Mouse (Mus musculus): Measurements from ENCODE around the gene B2m.

Gene B2m

DNA sequence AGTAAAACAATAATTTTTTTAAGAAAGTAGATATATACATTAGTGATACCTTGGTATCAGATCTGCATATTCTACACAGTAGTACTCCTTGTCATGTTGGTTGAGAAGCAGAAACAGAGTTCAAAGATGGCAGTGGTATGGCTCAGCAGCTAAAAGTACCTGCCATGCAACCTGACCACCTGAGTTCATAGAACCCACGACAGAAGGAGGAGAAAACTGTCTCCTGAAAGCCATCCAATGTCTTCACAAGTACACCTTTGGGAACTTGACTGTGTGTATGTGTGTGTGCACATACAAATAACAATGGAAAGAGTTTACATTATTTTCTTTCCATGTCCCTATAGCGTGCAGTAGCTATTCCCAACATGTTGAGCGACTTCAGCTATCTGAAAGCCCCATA is 2.2 kb downstream of the B2m start:
- no peak for DNase-seq (ENCODE audit: low spot score)

DNA sequence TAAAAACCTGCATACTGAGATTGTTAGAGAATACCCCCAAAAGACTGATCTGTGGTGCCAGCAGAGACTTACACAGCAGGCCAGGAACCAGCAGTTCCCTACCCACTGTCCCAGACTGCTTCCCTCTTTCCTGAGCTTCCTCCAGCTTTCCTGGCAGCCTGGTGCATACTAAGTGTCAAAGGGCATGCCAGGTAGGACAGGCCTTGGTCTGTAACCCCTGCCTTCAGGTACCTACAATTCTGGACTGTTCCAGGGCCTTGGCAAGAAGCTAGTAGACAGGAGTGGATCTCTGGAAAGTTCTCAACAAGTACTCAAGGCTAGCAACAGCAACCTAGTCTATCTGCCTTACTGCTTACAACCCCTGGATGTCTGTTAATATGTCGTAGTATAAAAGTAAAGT is 3.7 kb downstream of the B2m start:
- no peak for DNase-seq (ENCODE audit: low spot score)

DNA sequence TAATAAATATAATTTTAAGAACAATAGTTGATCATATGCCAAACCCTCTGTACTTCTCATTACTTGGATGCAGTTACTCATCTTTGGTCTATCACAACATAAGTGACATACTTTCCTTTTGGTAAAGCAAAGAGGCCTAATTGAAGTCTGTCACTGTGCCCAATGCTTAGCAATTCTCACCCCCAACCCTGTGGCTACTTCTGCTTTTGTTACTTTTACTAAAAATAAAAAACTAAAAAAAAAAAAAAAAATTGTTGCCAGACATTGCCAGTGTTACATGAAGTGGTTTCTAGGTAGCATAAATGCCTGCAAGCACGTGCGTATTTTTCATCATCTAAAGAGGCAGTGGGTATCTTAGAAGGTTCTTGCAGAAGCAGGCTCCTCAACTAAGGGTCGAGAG is 5.4 kb downstream of the B2m start:
- no peak for DNase-seq (ENCODE audit: low spot score)

DNA sequence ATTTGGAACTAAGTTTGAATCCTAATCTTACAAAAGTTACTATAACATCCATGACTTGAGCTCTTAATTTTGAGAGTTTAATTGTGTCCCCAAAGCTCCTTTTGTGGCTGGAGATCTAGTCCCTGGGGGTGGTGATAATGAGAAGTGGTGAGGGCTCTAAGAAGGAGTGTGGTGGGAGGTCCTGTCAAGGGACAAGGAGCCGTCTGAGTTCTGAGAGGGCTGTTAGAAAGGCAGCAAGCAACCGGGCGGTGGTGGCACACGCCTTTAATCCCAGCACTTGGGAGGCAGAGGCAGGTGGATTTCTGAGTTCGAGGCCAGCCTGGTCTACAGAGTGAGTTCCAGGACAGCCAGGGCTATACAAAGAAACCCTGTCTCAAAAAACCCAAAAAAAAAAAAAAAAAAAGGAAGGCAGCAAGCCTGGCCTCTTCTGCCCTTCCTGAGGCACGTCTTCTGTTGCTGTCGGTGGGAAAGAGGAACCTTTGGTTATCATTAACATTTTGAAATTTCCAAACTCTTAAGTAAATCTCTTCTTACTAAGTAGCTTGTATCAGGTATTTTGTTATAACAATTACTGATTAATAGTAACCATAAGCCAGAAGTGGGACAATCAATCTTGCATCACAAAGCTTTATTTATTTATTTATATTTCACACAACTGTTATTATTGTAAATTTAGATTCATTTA is 6.3 kb downstream of the B2m start:
- DNase-seq (ENCODE audit: low spot score), result no peak

DNA sequence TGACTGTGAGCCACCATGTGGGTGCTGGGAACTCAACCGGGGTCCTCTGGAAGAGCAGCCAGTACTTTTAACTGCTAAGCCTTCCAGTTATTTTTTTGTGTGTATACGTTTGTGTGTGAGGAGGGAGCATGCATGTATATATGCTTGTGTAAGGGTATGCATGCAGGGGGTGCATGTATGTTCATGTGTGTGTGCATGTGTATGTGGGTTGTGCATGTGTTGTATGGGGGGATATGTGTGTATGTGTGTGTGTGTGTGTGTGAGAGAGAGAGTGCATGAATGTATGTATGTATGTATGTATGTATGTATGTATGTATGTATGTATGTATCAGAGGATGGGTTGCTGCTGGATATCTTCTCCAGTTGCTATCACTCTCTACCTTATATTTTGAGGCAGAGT is 7.0 kb downstream of the B2m start:
- no peak for DNase-seq (ENCODE audit: low spot score)

DNA sequence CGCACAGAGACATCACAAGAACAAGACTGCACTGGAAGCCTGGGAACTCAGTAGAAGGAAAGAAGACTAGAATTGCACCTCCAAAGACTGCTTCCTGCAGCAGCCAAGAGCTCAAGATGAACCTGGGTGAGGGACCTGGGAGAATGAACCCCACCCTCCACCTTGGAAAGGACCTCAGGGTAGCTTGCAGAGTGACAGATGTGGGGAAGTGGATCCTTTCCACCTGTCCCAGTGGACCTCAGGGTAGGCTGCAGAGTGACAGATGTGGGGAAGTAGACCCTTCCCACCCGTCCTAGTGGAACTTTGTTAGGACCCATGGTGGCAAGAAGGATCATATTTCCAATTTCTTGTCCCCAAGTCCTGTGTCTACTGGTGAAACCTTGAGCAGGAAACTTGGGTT is 7.8 kb downstream of the B2m start:
- no peak for DNase-seq (ENCODE audit: low spot score)

DNA sequence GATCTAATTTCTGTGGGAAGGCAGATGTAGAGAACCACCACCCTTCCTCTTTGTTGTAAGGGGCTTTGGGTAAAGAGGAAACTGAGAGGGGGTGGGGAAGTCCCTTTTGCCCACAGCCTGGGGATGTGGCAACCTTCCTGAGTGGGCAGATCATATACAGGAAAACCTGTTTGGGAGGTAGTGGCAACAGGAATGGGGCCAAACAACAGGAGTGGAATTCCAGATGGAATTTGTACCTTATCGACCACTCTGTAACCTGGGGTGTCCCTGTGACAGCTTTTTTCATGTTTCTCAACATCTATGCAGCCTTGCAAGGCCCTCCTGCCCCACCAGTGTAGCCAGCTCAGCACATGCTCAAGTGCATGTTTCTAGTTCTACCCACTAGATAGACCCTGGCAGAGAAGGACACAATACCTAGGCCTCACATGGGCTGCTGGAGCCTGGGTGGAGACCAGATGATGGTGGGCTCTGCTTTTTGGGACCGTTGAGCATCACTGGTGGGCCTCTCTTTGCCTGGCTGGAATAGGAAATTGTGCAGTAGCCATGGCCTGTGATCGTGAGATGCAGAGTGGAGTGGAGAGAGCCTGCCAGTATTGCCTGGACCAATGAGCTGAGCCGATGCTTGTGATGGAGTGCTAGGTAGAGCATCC is 8.7 kb downstream of the B2m start:
- no peak for DNase-seq (ENCODE audit: low spot score)

DNA sequence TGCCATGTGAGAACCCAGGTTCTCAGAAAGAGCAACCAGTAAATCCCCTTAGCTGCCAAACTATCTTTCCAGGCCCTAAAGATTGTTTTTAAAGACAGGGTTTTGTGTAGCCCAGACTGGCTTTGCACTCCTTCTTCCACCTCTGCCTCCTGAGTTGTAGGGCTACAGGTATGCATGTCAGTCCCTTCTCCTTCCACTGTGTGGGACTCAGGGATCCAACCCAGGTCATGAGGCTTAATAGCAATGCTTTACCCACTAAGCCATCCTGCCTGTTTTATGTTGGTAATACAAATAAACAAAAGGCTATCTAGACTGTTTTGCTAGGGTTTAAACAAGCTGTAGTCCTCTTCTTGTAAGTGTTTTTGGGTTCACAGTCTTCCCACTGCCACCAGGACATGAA is 10.1 kb downstream of the B2m start:
- DNase-seq (ENCODE audit: low spot score), result no peak

DNA sequence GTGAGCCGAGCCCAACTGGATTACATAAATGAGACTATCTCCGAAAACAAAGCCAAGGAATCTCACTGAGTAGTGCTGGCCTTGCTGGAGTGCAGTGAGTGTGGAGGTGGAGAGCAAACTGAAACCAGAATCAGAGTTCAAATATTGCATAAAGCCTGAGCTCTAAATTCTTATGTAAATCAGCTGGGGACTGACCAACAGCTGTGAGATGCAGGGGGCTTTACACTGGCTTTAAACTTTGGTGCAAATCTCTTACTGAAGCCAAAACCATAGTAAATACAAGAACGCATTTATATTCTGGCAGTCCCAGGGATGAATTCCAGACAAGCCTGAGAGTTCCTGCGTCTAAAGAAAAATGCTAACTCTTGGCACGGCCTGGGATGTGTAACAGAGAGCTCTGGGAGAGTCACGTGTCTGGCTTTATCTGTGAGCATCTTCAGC is 10.9 kb downstream of the B2m start:
- DNase-seq (ENCODE audit: low spot score), result no peak

DNA sequence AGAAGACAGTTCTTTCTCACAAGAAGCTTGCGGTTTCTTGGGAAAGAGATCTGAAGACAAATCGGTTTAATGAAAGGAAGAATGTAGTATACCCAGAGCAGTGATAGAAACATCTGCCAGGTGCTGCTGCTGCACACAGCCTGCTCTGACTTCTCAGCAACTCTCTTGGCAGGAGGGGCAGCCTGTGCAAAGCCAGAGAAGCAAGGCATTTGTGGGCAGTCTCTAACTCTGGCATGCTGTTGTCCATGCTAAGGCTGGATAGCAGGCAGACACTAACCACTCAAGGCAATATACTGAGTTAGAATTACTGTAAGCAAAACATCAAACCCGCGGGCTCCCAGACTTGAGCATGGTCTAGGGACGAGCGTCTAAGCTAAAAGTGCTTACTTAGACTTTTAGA is 12.2 kb downstream of the B2m start:
- no peak for DNase-seq (ENCODE audit: low spot score)

DNA sequence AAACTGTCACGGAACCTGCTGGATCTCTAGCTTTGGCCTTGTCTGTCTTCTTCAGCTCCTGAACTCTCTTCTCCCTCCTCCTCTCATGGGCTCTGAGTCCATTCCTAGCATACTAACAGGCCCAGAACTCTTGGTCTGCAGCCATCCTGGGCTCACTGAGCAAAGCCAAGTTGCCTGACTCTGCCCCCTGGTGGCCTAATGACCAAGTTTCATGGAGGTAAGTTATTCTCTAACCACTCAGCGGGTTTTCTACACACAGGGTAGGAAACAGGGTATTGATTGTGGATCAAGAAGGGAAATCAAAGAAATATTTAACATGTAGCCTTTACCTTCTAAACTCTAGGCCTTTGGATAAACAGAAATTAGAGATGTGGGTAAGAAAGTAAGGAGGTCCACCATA is 13.2 kb downstream of the B2m start, which contains the start of gene Trim69:
Trim69 (plus strand) TSS at position 21 of the 400 bp plus-strand sequence.
- peak; percentile 68 for DNase-seq (ENCODE audit: low spot score)

DNA sequence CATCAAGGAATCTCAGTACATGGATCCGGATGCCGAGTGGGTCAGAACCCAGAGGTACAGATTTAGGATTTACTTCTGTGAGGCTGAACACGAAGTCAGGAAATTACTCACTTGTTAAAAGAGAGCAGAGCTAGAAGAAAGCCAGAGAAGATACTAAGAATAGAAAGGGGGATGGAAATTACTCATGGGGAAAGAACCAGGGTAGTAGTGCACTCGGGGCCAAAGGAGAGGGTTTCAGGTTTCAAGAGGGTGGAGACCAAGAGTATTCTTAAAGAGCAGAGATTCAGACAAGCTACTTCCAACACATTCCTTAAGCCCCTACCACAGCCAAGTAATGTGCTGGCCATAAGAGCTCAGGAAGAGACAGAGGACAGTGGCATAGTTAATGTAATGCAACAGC is 14.1 kb downstream of the B2m start:
- DNase-seq (ENCODE audit: low spot score), result no peak

DNA sequence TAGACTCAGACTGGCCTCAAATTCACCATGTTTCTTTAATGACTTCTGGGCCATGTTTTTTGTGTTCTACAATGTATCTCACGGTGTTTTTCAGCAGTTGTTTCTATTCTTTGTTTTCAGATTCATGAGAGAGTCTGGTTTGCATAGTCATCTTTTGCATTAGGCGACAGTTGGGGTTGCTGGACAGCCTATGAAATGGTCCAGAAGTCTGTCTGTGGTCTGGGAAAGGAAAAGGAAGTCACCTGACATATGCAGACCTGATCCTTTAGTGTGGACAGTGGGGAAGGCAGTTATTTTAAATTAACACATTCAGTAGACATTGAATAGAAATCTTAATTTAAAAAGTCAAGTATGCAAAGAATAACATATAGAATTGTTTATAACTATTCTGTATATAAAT is 15.0 kb downstream of the B2m start:
- DNase-seq (ENCODE audit: low spot score), result no peak

DNA sequence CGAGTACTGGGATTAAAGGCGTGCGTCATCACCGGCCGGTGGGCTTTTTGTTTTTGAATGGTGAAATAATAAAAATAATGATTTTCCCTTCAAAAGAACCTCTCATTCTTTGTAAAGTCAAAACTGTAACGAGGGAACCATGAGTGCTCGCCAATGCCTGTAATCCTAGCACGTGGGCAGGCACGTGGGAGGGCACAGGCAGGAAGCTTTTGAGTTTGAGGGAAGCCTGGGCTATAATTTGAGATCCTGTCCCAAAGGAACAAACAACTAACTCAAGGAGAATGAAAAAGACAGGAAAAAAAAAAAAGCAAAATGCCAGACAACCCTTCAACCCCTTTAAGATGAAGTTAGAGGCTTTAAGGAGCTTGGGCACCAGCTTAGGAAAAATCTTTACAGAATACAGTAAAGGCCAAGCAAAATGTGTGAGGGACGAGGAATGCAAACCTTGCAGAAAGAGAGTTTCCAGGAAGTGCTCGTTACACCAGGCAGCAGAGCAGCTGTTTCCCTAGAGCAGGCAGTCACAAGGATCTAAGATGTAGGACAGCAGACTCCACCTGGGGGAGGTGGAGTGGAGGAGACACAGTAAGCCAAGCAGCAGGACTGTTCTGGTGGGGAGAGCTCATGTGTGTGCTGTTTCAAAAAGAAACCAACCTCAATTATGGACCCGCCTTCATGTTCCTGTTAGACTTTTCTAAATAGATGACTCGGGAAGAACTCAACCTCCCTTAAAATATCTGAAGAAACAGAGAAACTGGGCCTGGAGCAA is 16.1 kb downstream of the B2m start:
- no peak for DNase-seq (ENCODE audit: low spot score)

DNA sequence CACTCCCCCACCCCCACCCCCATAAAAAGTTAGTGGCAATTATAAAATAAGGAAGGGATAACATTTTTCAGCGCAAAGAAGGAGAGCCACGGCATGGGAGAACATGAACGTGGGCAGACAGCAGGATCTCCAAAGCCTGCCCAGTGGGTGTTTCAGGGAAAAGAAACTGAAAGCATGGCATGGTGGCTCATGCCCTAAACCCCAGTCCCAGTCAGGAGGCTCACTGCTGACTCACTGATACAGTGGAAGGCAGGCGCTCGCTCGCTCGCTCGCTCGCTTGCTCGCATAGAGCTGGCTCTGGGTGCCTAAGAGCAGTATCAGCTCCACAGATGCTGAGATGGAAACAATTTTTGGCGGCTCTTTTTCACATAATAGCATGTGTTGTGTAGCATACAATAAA is 16.8 kb downstream of the B2m start:
- DNase-seq (ENCODE audit: low spot score), result no peak

DNA sequence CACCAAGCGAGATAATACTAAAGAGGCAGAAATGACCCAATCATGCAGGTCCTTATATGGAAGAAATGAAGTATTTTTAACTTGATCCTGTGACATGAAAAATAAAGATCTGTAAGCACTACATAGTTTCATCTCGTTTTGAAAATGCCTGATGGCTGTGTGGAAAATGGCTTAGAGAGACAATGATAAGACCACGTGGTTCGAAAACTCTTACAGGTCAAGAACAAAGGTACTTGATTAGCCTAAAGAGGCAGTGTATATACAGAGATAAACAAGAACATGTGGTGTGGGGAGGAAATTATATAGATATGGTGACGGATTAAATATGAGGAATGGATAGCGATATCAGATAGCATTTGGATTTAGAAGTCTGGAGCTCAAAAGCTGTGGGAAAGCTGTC is 23.8 kb downstream of the B2m start:
- DNase-seq (ENCODE audit: low spot score), result no peak

DNA sequence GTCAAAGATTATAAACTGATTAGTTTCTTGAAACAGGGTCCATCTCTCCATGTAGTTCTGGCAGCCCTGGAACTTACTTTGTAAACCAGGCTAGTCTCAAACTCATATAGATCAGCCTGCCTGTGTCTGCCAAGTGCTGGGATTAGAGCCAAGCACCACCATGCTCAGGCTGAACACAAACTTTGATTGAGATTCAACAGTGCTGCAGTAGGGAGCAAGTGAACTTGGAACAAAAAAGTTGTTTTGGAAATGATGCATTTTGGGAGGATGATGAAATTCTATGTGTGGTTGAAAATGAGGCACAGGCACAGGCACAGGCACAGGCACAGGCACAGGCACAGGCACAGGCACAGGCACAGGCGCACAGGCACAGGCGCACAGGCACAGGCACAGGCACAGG is 24.7 kb downstream of the B2m start:
- no peak for DNase-seq (ENCODE audit: low spot score)

DNA sequence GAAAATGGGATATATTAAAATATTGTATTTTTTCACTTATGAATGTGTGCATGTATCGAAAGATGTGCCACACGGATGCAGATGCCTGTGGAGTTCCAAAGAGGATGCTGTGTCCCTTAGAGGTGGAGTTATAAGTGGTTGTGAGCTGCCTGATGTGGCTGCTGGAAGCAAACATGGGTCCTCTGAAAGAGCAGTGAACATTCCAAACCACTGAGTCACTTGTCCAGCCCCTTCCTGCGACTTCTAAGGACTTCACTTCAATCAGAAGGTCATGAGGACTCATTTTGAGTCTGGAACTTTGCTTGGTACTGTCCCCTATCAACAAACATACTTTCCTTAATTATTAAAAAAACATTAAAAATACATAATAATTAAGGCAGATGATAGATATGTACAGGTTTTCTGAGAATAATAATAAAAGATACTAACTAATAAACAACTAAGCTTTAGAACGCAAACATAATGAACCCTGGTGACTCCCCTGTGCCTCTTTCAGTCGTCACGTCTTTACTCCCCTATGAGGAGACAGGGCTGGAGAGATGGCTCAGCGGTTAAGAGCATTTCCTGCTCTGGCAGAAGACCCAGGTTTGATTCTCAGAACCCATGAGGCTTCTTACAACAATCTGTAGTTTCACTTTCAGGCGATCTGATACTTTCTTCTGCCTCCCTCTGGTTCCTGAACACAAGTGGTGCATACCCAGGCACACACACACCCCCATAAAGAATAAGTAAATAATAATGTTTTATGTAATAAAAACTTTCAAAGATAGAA is 32.8 kb downstream of the B2m start:
- DNase-seq (ENCODE audit: low spot score), result no peak

DNA sequence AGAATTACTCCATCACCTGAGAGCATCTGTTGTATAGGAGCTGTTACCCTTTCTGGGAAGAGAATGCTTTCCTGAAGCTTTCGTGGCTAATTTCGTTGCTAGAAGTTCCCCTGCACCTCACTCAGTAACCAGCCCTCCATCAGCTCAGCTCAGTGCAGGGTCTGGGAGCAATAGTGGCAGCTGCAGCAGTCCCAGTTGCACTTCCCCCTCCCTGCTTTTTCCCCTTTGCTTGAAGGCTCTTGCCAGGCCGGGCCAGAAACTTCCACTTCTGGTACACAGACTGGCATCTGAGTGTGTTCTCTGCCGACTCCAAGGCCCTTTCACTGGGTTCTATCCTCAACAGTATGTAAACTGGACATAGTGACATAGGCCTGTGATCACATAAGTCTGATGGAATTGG is 37.6 kb downstream of the B2m start:
- DNase-seq (ENCODE audit: low spot score), result no peak

DNA sequence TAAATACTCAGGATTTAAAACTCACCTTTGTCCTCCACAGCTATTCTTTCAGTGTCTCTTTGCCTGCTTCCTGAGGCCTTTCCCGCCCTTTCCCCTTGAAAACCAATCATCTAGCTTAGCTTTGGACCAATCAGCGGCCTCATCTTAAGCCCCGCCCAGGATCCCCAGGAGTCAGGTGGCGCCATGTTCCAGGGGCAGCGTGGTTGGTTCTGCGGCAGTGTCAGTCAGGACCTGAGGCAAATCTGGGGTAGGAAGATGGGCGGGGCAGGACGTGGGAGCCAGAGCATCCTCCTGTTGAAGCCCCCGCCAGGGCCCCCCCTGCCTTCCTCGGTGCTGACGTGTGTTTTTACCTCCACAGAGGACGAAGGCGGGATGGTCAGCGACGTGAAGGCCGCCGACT is 38.6 kb downstream of the B2m start, which contains the start of the genes Patl2 and Terb2:
Patl2 (minus strand) TSS at position 84 of the 400 bp plus-strand sequence.
Terb2 (plus strand) TSS at position 167 of the 400 bp plus-strand sequence.
- DNase-seq (ENCODE audit: low spot score), result no peak

DNA sequence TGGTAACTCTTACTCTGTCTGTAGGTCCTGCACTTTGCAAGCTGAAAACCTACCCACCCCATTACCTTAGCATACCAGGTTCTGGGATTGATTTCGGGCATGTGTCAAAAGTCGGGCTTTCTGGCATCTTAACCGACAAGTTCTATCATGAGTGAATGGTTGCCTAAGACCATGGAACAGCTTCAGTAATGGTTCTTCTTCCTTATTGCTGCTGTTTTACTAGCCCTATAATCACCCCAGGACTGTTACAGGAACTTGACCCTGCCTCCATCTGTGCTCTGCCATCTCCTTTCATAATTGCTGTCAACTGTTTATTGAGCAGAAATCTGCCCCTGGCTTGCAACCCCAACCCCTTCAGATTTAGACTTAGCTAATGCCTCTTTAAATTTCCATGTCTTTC is 39.3 kb downstream of the B2m start:
- DNase-seq (ENCODE audit: low spot score), result no peak

DNA sequence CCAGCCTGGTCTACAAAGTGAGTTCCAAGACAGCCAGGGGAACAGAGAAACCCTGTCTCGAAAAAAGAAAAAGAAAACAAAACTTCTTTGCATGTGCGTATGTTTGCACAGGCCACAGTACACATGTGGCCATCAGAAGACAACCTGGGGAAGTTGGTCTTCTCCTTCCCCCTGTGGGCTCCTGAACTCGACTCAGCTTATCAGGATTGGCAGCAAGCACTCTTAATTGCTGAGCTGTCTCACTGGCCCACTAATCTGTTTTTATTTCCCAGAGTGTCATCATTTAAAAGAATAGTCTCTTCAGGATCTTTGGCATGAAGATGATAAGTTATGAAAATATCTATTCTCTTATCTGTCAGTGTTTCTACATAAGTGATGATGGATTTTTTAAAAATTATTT is 44.4 kb downstream of the B2m start:
- DNase-seq (ENCODE audit: low spot score), result no peak

Data from layer of hippocampus, adult 9-10 months (tissue).